Mouse (Mus musculus): ENCODE data around the gene Pthlh. TPM values are rescaled to one million over a fixed set of nuclear protein-coding genes. Genes with fewer than 3 reads are reported as not detected.
A peak's percentile ranks its signal among the peaks of the same experiment; 100 is the strongest.

Gene Pthlh
- polyA plus RNA-seq, 1 experiment from 2014 or later = 0.08 TPM

GRCm38 (mm10) chr6:147261616-147262015, 2.4 kb downstream of the Pthlh start:
- no peak for DNase-seq (ENCODE audit: low read depth, low spot score)
- ATAC-seq = no peak
- in situ Hi-C loops (cut with MboI; ENCODE audit: low pct_unique_long_range_greater_than_20kb) = no loop called here
- no peak for TF ChIP-seq CTCF (IDR thresholded peaks at IDR 0.05)
- ChIA-PET POLR2A (no interaction called here), CTCF (interaction anchor here (1.6 to 2.2 kb wide), 2 partner anchors 14 to 21 kb away, joined by 7 to 11 read pairs; no protein-coding TSS in a partner anchor)
- peaks cover 17% of the 10 kb centered on the region for H3K27me3 ChIP-seq

GRCm38 (mm10) chr6:147260766-147261165, 3.2 kb downstream of the Pthlh start:
- H3K27me3 ChIP-seq = peaks cover 14% of the 10 kb centered on the region
- CTCF ChIA-PET = interaction anchor here (1.6 to 2.2 kb wide), 2 partner anchors 13 to 20 kb away, joined by 7 to 11 read pairs; no protein-coding TSS in a partner anchor
- DNase-seq (ENCODE audit: low read depth, low spot score) (peak; percentile 68), ATAC-seq (peak; percentile 95)
- POLR2A ChIA-PET = no interaction called here
- no peak for TF ChIP-seq CTCF (IDR thresholded peaks at IDR 0.05)
- in situ Hi-C loops (cut with MboI; ENCODE audit: low pct_unique_long_range_greater_than_20kb) = no loop called here

- ATAC-seq = no peak
- H3K27me3 ChIP-seq = peaks cover 10% of the 10 kb centered on the region
- CTCF ChIA-PET = interaction anchor here (3.7 kb wide), 1 partner anchor 13 kb away, joined by 11 read pairs; no protein-coding TSS in a partner anchor
- in situ Hi-C loops (cut with MboI; ENCODE audit: low pct_unique_long_range_greater_than_20kb) = loop anchor here (25.0 kb wide), 1 partner anchor 410 kb away; no protein-coding TSS in a partner anchor
- POLR2A ChIA-PET = no interaction called here
- DNase-seq (ENCODE audit: low read depth, low spot score) = no peak
- TF ChIP-seq CTCF (IDR thresholded peaks at IDR 0.05) = no peak
Measured at GRCm38 (mm10) chr6:147247782-147248181, 16.2 kb downstream of the Pthlh start.

- TF ChIP-seq CTCF (IDR thresholded peaks at IDR 0.05) = peak; percentile 39
- no peaks in the 10 kb centered on the region for H3K27me3 ChIP-seq
- in situ Hi-C loops (cut with MboI; ENCODE audit: low pct_unique_long_range_greater_than_20kb) = loop anchor here (25.0 kb wide), 1 partner anchor 407 kb away; no protein-coding TSS in a partner anchor
- ATAC-seq (no peak), DNase-seq (ENCODE audit: low read depth, low spot score) (no peak)
- CTCF ChIA-PET = interaction anchor here (1.4 to 2.6 kb wide), 2 partner anchors 11 to 128 kb away, joined by 4 to 9 read pairs; no protein-coding TSS in a partner anchor
- POLR2A ChIA-PET = no interaction called here
Measured at GRCm38 (mm10) chr6:147244294-147244693, 19.7 kb downstream of the Pthlh start.

- no peak for TF ChIP-seq CTCF (IDR thresholded peaks at IDR 0.05)
- ATAC-seq (no peak), DNase-seq (ENCODE audit: low read depth, low spot score) (no peak)
- no peaks in the 10 kb centered on the region for H3K27me3 ChIP-seq
- POLR2A ChIA-PET = no interaction called here
- CTCF ChIA-PET = interaction anchor here (1.4 kb wide), 1 partner anchor 127 kb away, joined by 4 read pairs; no protein-coding TSS in a partner anchor
- in situ Hi-C loops (cut with MboI; ENCODE audit: low pct_unique_long_range_greater_than_20kb) = loop anchor here (25.0 kb wide), 1 partner anchor 406 kb away; no protein-coding TSS in a partner anchor
Measured at GRCm38 (mm10) chr6:147243655-147244054, 20.3 kb downstream of the Pthlh start.

GRCm38 (mm10) chr6:147241541-147241940, 22.4 kb downstream of the Pthlh start:
- ATAC-seq = no peak
- in situ Hi-C loops (cut with MboI; ENCODE audit: low pct_unique_long_range_greater_than_20kb) = loop anchor here (25.0 kb wide), 1 partner anchor 404 kb away; no protein-coding TSS in a partner anchor
- CTCF ChIA-PET = no interaction called here
- no peaks in the 10 kb centered on the region for H3K27me3 ChIP-seq
- no peak for DNase-seq (ENCODE audit: low read depth, low spot score)
- no peak for TF ChIP-seq CTCF (IDR thresholded peaks at IDR 0.05)
- POLR2A ChIA-PET = no interaction called here

- H3K27me3 ChIP-seq = no peaks in the 10 kb centered on the region
- TF ChIP-seq CTCF (IDR thresholded peaks at IDR 0.05) = peak; percentile 88
- DNase-seq (ENCODE audit: low read depth, low spot score) (no peak), ATAC-seq (peak; percentile 83)
- in situ Hi-C loops (cut with MboI; ENCODE audit: low pct_unique_long_range_greater_than_20kb) = loop anchor here (25.0 kb wide), 1 partner anchor 403 kb away; no protein-coding TSS in a partner anchor
- ChIA-PET POLR2A (no interaction called here), CTCF (interaction anchor here (0.6 to 1.9 kb wide), 17 partner anchors 9 to 156 kb away, joined by 3 to 12 read pairs (median 3); partner anchors contain the start of gene Mansc4)
Measured at GRCm38 (mm10) chr6:147240203-147240804, 23.7 kb downstream of the Pthlh start.

- no peak for DNase-seq (ENCODE audit: low read depth, low spot score)
- no peak for ATAC-seq
- ChIA-PET POLR2A (interaction anchor here (1.6 kb wide), 1 partner anchor 23 kb away, joined by 4 read pairs; no protein-coding TSS in a partner anchor), CTCF (interaction anchor here (1.2 kb wide), 1 partner anchor 28 kb away, joined by 3 read pairs; no protein-coding TSS in a partner anchor)
- in situ Hi-C loops (cut with MboI; ENCODE audit: low pct_unique_long_range_greater_than_20kb) = loop anchor here (25.0 kb wide), 1 partner anchor 389 kb away; no protein-coding TSS in a partner anchor
- no peak for TF ChIP-seq CTCF (IDR thresholded peaks at IDR 0.05)
- H3K27me3 ChIP-seq = no peaks in the 10 kb centered on the region
Measured at GRCm38 (mm10) chr6:147226696-147227095, 37.3 kb downstream of the Pthlh start.

- POLR2A ChIA-PET = no interaction called here
- in situ Hi-C loops (cut with MboI; ENCODE audit: low pct_unique_long_range_greater_than_20kb) = no loop called here
- no peaks in the 10 kb centered on the region for H3K27me3 ChIP-seq
- ATAC-seq = no peak
- no peak for DNase-seq (ENCODE audit: low read depth, low spot score)
- CTCF ChIA-PET = no interaction called here
- TF ChIP-seq CTCF (IDR thresholded peaks at IDR 0.05) = no peak
Measured at GRCm38 (mm10) chr6:147219099-147219498, 44.9 kb downstream of the Pthlh start.

- H3K27me3 ChIP-seq = no peaks in the 10 kb centered on the region
- in situ Hi-C loops (cut with MboI; ENCODE audit: low pct_unique_long_range_greater_than_20kb) = no loop called here
- no peak for DNase-seq (ENCODE audit: low read depth, low spot score)
- TF ChIP-seq CTCF (IDR thresholded peaks at IDR 0.05) = no peak
- ChIA-PET CTCF (no interaction called here), POLR2A (no interaction called here)
- ATAC-seq = no peak
Measured at GRCm38 (mm10) chr6:147216156-147216555, 47.8 kb downstream of the Pthlh start.

- CTCF ChIA-PET = no interaction called here
- H3K27me3 ChIP-seq = no peaks in the 10 kb centered on the region
- no peak for ATAC-seq
- in situ Hi-C loops (cut with MboI; ENCODE audit: low pct_unique_long_range_greater_than_20kb) = no loop called here
- no peak for TF ChIP-seq CTCF (IDR thresholded peaks at IDR 0.05)
- DNase-seq (ENCODE audit: low read depth, low spot score) = no peak
- POLR2A ChIA-PET = no interaction called here
Measured at GRCm38 (mm10) chr6:147207821-147208330, 56.1 kb downstream of the Pthlh start.

Other genes starting within 250 kb of the Pthlh start
- 2.4 TPM for gene Rep15, start 231.6 kb downstream of the Pthlh start, polyA plus RNA-seq (2021)
- gene Mrps35, start 221.4 kb downstream of the Pthlh start, polyA plus RNA-seq (2021) = 109 TPM
- 0.63 TPM for gene Mansc4, start 177.2 kb downstream of the Pthlh start, polyA plus RNA-seq (2021)
- gene Klhl42, start 172.8 kb downstream of the Pthlh start, polyA plus RNA-seq (2021) = 9.8 TPM
- 35.6 TPM for gene Ccdc91, start 211.6 kb upstream of the Pthlh start, polyA plus RNA-seq (2021)